Mouse (Mus musculus) spleen, adult 2 months (tissue): Measurements from ENCODE around the gene Fnbp1l.

ENCODE experiments used
- CTCF ChIP-seq: fragments of 200-500 bp; IDR thresholded peaks from 2 replicates; pipeline ENCODE4 v1.5.1; 2011; ENCODE audit warnings: mild to moderate bottlenecking, inconsistent platforms; ENCODE audit not compliant: insufficient read depth, insufficient read length, insufficient replicate concordance; ENCODE audit errors: extremely low read depth
- POLR2A ChIP-seq: fragments of 200-500 bp; IDR thresholded peaks from 2 replicates; pipeline ENCODE4 v1.6.1; 2011; ENCODE audit warnings: low read depth, low read length, inconsistent platforms

GRCm38 (mm10) chr3:122566112-122566511, 53.4 kb downstream of the Fnbp1l start:
- TF ChIP-seq CTCF = no peak
- TF ChIP-seq POLR2A = no peak
